Mouse (Mus musculus) lung, embryonic 14.5 days (tissue): ENCODE results near the gene Dnah7c. TPM values are rescaled to one million over a fixed set of nuclear protein-coding genes. Genes with fewer than 3 reads are reported as not detected.
A peak's percentile ranks its signal among the peaks of the same experiment; 100 is the strongest.
"Not testable (repeated sequence)": the region's sequence is repeated elsewhere in the genome, so short reads cannot be mapped to it uniquely, and the experiment has no call there.

ENCODE experiments used
- ATAC-seq: fragments of 200-750 bp; cut with Nextera tagmentation; 2 replicates; pipeline ENCODE4 v1.8.0; 2017; ENCODE audit warnings: mild to moderate bottlenecking, moderate TSS enrichment, moderate library complexity; ENCODE audit not compliant: insufficient read depth
- DNase-seq: peaks from one replicate; pipeline ENCODE4 v3.0.0-alpha.2; 2015
- H3K27ac ChIP-seq: fragments of 300-500 bp; sonication (generic); 2 replicates; pipeline ENCODE4 v1.5.1; 2014; ENCODE audit warnings: low read depth, mild to moderate bottlenecking, moderate library complexity
- H3K27me3 ChIP-seq: fragments of 300-500 bp; sonication (generic); 2 replicates; pipeline ENCODE4 v1.6.1; 2014; ENCODE audit warnings: low read length, control low read depth; ENCODE audit not compliant: insufficient read depth
- H3K36me3 ChIP-seq: fragments of 300-500 bp; sonication (generic); 2 replicates; pipeline ENCODE4 v1.6.1; 2014; ENCODE audit warnings: control low read depth; ENCODE audit not compliant: insufficient read depth
- H3K4me1 ChIP-seq: fragments of 300-500 bp; sonication (generic); 2 replicates; pipeline ENCODE4 v1.6.1; 2014; ENCODE audit warnings: antibody characterized with exemption, control low read depth; ENCODE audit not compliant: insufficient read depth
- H3K4me2 ChIP-seq: fragments of 300-500 bp; sonication (generic); 2 replicates; pipeline ENCODE4 v1.6.1; 2014; ENCODE audit warnings: mild to moderate bottlenecking
- H3K4me3 ChIP-seq: fragments of 300-500 bp; sonication (generic); 2 replicates; pipeline ENCODE4 v1.5.1; 2014; ENCODE audit warnings: low read depth, low read length
- H3K9ac ChIP-seq: fragments of 300-500 bp; sonication (generic); 2 replicates; pipeline ENCODE4 v1.6.1; 2014
- H3K9me3 ChIP-seq: fragments of 300-500 bp; sonication (generic); 2 replicates; pipeline ENCODE4 v1.6.1; 2016; ENCODE audit warnings: low read depth, low read length, control low read depth
- CTCF ChIP-seq: IDR thresholded peaks from 2 replicates; pipeline ENCODE4 v1.5.1; 2016; ENCODE audit warnings: antibody characterized with exemption, low read depth
- WGBS: fragments of 180-500 bp; shearing (Covaris S2); extraction: QIAGEN DNeasy Blood & Tissue Kit; methylation state at CpG from one replicate; pipeline ENCODE4 v1.1.7; 2014; 5-methylcytosine and 5-hydroxymethylcytosine counted together
- polyA plus RNA-seq: library from polyadenylated mRNA; unstranded; fragments of >200 nt; fragmentation: Nextera tagmentation; extraction: Ambion mirVana; gene quantifications from 2 replicates; pipeline ENCODE4 v1.2.1, GENCODE M21; 2014

Dnah7c gene
- polyA plus RNA-seq, 1 experiment from 2014 or later = 0.05 TPM

GRCm38 (mm10) chr1:46620331-46620730, 194.9 kb downstream of the Dnah7c start:
- no peak for DNase-seq
- no peak overlapping the region for H3K4me2 ChIP-seq
- 83% methylated on average over 1 of the region's 1 CpGs for WGBS
- no peaks in the 10 kb centered on the region for H3K27me3 ChIP-seq
- H3K9ac ChIP-seq = no peak overlapping the region
- H3K27ac ChIP-seq = no peak overlapping the region
- no peaks in the 10 kb centered on the region for H3K9me3 ChIP-seq
- H3K4me1 ChIP-seq = no peaks in the 10 kb centered on the region
- H3K36me3 ChIP-seq = no peaks in the 10 kb centered on the region
- no peak for ATAC-seq
- TF ChIP-seq CTCF = no peak
- H3K4me3 ChIP-seq = no peak overlapping the region

- not testable (repeated sequence) for H3K27ac ChIP-seq, H3K9ac ChIP-seq, H3K4me3 ChIP-seq, H3K4me1 ChIP-seq, ATAC-seq, H3K4me2 ChIP-seq, H3K9me3 ChIP-seq, H3K27me3 ChIP-seq, H3K36me3 ChIP-seq, DNase-seq
- whole genome bisulfite sequencing = 95% methylated on average over 6 of the region's 6 CpGs
Observed at GRCm38 (mm10) chr1:46625914-46626313, 200.5 kb downstream of the Dnah7c start.

GRCm38 (mm10) chr1:46649821-46650220, 224.4 kb downstream of the Dnah7c start:
- H3K4me2 ChIP-seq, ATAC-seq, H3K4me1 ChIP-seq, H3K27ac ChIP-seq, H3K36me3 ChIP-seq, H3K4me3 ChIP-seq, H3K27me3 ChIP-seq, H3K9me3 ChIP-seq, H3K9ac ChIP-seq, DNase-seq: not testable (repeated sequence)
- WGBS = 83% methylated on average over 4 of the region's 4 CpGs

DNA sequence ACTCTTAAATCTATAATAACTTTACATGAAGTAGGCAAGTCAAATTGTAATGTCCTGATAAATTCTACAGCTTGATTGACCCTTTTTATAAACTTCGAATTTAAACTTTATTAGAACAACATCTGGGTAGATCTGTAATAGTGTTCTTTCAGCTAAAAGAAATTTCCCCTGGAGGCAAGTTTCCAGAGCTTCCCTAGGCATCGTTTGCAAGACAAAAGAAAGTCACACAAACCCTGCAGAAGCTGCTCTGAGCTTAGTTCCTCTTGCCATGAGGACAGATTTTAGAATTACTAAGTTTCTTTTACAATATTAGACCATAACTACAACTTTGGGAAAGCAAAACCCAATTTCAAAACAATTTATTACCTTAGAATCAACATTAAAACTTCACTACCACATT, 227.3 kb downstream of the Dnah7c start:
- WGBS = 66% methylated on average over 2 of the region's 2 CpGs
- DNase-seq, H3K27me3 ChIP-seq, H3K4me1 ChIP-seq, ATAC-seq, H3K9ac ChIP-seq, H3K4me3 ChIP-seq, H3K4me2 ChIP-seq, H3K36me3 ChIP-seq, H3K27ac ChIP-seq, H3K9me3 ChIP-seq: not testable (repeated sequence)

DNA sequence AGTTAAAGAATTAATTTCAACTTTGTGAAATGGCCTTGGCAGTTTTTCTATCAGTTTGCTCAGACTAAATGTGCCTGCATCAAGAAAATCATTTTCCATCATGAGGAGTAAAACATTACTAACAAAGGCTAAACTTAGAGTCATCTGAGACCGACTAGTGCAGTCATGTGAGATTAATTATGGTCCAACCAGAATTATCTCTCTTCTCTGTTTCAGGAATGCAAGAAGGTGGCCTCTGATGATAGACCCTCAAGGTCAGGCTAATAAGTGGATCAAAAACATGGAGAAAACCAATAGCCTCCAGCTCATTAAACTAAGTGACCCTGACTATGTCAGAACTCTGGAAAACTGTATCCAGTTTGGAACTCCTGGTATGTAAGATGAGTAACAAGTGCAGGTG, 299.4 kb downstream of the Dnah7c start:
- not testable (repeated sequence) for H3K4me3 ChIP-seq, H3K4me2 ChIP-seq, H3K9ac ChIP-seq, DNase-seq, H3K27me3 ChIP-seq, H3K36me3 ChIP-seq, H3K9me3 ChIP-seq, ATAC-seq, H3K4me1 ChIP-seq, H3K27ac ChIP-seq
- 38% methylated on average over 1 of the region's 1 CpGs for WGBS

DNA sequence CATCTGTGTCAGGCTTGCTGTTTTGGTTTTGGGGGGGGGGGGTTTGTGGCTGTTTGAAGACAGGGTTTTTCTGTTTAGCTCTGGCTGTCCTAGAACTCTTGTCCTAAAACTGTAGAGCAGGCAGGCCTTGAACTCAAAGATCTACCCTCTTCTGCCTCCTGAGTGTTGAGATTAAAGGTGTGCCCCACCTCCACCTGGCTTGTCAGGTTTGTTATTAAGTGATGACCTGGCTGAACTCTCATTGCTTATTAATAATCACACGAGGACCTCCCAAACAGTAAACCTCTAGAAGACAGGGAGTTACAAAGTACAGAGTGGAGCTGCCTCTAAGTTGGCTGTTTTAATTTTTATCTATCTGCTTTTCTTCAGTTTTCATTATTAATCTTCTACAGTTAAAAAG, 299.9 kb downstream of the Dnah7c start:
- no peak overlapping the region for H3K4me2 ChIP-seq
- no peak overlapping the region for H3K27ac ChIP-seq
- H3K4me3 ChIP-seq = no peak overlapping the region
- DNase-seq (no peak), ATAC-seq (no peak)
- H3K27me3 ChIP-seq = no peaks in the 10 kb centered on the region
- no peaks in the 10 kb centered on the region for H3K4me1 ChIP-seq
- WGBS = 45% methylated on average over 1 of the region's 1 CpGs
- TF ChIP-seq CTCF = no peak
- no peak overlapping the region for H3K9ac ChIP-seq
- no peaks in the 10 kb centered on the region for H3K9me3 ChIP-seq
- no peaks in the 10 kb centered on the region for H3K36me3 ChIP-seq

DNA sequence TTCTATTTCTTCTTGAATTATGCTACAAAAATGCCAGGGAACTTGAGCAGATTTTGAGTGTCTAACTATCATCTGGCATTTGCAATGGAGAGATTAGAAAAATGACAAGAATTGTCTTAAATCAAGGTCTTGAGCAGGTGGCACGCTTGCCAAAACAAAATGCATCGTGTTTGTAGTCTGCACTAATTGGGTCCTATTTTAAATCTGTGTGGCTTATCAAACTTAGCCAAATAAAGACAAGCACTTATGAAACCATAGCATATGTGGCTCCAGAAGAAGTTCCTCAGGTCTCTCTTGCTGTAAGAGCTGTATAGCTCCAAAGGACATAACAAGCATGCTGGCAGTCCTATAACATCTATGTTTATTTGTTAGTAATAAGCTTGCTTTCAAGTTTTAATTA, 300.3 kb downstream of the Dnah7c start:
- H3K27ac ChIP-seq, H3K4me3 ChIP-seq, H3K4me1 ChIP-seq, DNase-seq, H3K9me3 ChIP-seq, H3K9ac ChIP-seq, H3K4me2 ChIP-seq, H3K36me3 ChIP-seq, H3K27me3 ChIP-seq, ATAC-seq: not testable (repeated sequence)
- WGBS = 80% methylated on average over 2 of the region's 2 CpGs

DNA sequence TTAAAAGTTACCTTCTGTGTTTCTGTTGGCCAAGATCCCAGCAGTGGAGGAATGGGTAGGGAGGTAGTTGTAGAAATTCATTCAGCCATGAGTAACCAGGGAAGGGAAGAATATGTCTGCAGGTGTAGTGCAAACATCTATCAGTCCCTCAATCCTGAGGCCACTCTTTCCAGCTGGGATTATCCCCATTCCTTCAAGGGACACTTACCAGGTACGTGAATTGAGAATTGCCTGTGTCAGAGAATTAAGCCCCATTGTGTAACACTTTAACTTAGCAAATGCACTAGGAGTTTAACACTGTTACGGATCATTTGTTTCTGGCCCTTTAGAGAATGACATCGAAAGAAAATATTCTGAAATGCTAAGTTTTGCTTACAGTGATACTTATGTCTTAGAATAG, 304.3 kb downstream of the Dnah7c start:
- H3K4me1 ChIP-seq, H3K27ac ChIP-seq, H3K9me3 ChIP-seq, H3K9ac ChIP-seq, H3K27me3 ChIP-seq, DNase-seq, H3K36me3 ChIP-seq, ATAC-seq, H3K4me3 ChIP-seq, H3K4me2 ChIP-seq: not testable (repeated sequence)
- WGBS = 91% methylated on average over 3 of the region's 3 CpGs

GRCm38 (mm10) chr1:46733405-46734106, 308.2 kb downstream of the Dnah7c start:
- not testable (repeated sequence) for H3K4me1 ChIP-seq, H3K9ac ChIP-seq, H3K27ac ChIP-seq, DNase-seq, H3K27me3 ChIP-seq, H3K4me2 ChIP-seq, H3K36me3 ChIP-seq, ATAC-seq, H3K4me3 ChIP-seq, H3K9me3 ChIP-seq
- 88% methylated on average over 2 of the region's 2 CpGs for WGBS

DNA sequence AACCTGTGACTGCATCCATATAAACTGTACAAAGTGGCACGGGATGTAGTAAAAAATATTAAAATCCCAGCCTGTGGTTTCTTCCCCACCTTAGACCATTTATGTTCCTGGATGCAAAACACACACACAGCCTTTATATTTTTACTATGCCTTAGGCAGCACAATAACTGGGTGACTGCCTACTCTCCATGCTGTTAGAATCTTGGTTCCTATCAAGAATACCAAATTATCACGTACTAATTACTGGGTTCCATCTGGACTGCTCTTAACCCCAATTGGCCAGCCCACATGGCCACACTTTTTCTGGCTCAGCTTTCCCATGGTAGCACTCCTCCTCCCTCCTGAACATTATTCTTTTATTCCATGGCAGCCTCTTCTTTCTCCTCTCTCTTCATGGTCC, 309.1 kb downstream of the Dnah7c start:
- H3K9ac ChIP-seq, H3K36me3 ChIP-seq, DNase-seq, H3K4me2 ChIP-seq, ATAC-seq, H3K9me3 ChIP-seq, H3K27me3 ChIP-seq, H3K4me1 ChIP-seq, H3K4me3 ChIP-seq, H3K27ac ChIP-seq: not testable (repeated sequence)
- 82% methylated on average over 2 of the region's 2 CpGs for WGBS

DNA sequence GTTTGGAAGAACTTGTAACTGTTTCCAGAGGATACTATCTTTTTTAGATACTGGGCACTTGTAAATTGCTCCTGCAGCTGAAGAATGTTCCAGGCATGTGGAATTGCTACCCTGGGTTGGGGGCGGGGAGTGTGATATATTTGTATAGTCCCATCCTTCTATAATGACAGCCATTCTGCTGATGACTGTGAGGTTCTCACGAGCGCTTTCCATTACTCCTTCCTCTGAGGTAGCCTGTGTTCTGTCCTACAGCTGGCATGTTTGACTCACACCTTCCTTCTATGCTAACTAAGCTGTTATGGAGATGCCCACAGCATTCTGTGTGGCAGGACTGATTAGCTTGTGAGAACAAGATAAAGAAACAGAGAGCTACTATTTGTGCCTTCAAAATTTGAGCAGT, 339.2 kb downstream of the Dnah7c start:
- not testable (repeated sequence) for H3K27ac ChIP-seq, H3K36me3 ChIP-seq, H3K9ac ChIP-seq, H3K4me1 ChIP-seq, H3K9me3 ChIP-seq, DNase-seq, H3K4me2 ChIP-seq, H3K4me3 ChIP-seq, H3K27me3 ChIP-seq
- WGBS = 18% methylated on average over 3 of the region's 3 CpGs
- ATAC-seq = peak; percentile 60; the same call in 1 of the 2 replicates
